Mouse (Mus musculus) liver, adult 2 months (tissue): ENCODE data around the gene Fam81b.

Experiments used
- CTCF ChIP-seq: fragments of 200-500 bp; IDR thresholded peaks from 2 replicates; pipeline ENCODE4 v1.5.1; 2011; ENCODE audit warnings: low read depth, low read length, control low read depth
- POLR2A ChIP-seq: fragments of 200-500 bp; IDR thresholded peaks from 2 replicates; pipeline ENCODE4 v1.6.1; 2011; ENCODE audit warnings: low read length, control low read depth; ENCODE audit not compliant: insufficient read depth; ENCODE audit errors: extremely low read depth

DNA sequence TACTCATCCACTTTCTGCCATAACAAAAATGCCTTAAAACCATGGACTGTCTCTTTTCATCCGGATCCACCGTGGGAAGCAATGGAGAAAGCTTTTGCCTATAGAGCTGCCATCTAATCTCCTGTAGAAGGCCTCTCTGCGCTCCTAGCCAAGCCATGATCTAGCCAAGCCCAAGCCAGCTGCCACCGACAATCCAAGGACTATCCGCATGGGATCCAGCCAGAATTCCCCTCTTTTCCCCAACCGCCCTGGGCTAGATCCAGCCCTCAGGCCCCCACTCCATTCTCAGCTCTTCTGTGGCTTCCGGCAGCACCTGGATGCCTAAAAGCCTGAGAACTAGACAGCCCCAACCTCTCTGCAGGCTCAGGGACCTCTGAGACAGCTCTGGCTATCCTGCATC lies 6.7 kb upstream of the Fam81b start:
- TF ChIP-seq CTCF (no peak), POLR2A (no peak)
